Mouse (Mus musculus) embryonic facial prominence, embryonic 14.5 days (tissue): ENCODE results near the gene Tff3. TPM values are rescaled to one million over a fixed set of nuclear protein-coding genes. Genes with fewer than 3 reads are reported as not detected.

Source experiments
- ATAC-seq: fragments of 200-750 bp; cut with Nextera tagmentation; 2 replicates; pipeline ENCODE4 v1.8.0; 2017; ENCODE audit warnings: low read depth, moderate number of reproducible peaks, moderate TSS enrichment
- DNase-seq: peaks from one replicate; pipeline ENCODE4 v3.0.0-alpha.2; 2015; ENCODE audit warnings: low spot score
- H3K27ac ChIP-seq: fragments of 300-500 bp; sonication (generic); replicated peaks from 2 replicates; pipeline ENCODE4 v1.5.1; 2014; ENCODE audit warnings: low read depth, mild to moderate bottlenecking, low read length, moderate library complexity
- H3K27me3 ChIP-seq: fragments of 300-500 bp; sonication (generic); replicated peaks from 2 replicates; pipeline ENCODE4 v1.6.1; 2014; ENCODE audit warnings: low read length; ENCODE audit not compliant: control insufficient read depth, insufficient read depth
- H3K36me3 ChIP-seq: fragments of 300-500 bp; sonication (generic); 2 replicates; pipeline ENCODE4 v1.6.1; 2014; ENCODE audit warnings: low read length, mixed read lengths; ENCODE audit not compliant: control insufficient read depth, insufficient read depth
- H3K4me1 ChIP-seq: fragments of 300-500 bp; sonication (generic); 2 replicates; pipeline ENCODE4 v1.6.1; 2014; ENCODE audit warnings: antibody characterized with exemption, low read length; ENCODE audit not compliant: control insufficient read depth, insufficient read depth
- H3K4me2 ChIP-seq: fragments of 300-500 bp; sonication (generic); 2 replicates; pipeline ENCODE4 v1.6.1; 2014; ENCODE audit warnings: low read depth, mild to moderate bottlenecking, low read length, moderate library complexity, mixed read lengths
- H3K4me3 ChIP-seq: fragments of 300-500 bp; sonication (generic); 2 replicates; pipeline ENCODE4 v1.5.1; 2014; ENCODE audit warnings: low read depth, mild to moderate bottlenecking, low read length
- H3K9ac ChIP-seq: fragments of 300-500 bp; sonication (generic); 2 replicates; pipeline ENCODE4 v1.6.1; 2014; ENCODE audit warnings: low read depth, mild to moderate bottlenecking, low read length, moderate library complexity, mixed read lengths
- H3K9me3 ChIP-seq: fragments of 300-500 bp; sonication (generic); 2 replicates; pipeline ENCODE4 v1.6.1; 2016; ENCODE audit warnings: low read length; ENCODE audit not compliant: control insufficient read depth
- WGBS: fragments of 180-500 bp; shearing (Covaris S2); extraction: QIAGEN DNeasy Blood & Tissue Kit; methylation state at CpG from one replicate; pipeline ENCODE4 v1.1.7; 2014; 5-methylcytosine and 5-hydroxymethylcytosine counted together
- polyA plus RNA-seq: library from polyadenylated mRNA; unstranded; fragments of >200 nt; fragmentation: Nextera tagmentation; extraction: Ambion mirVana; gene quantifications from 2 replicates; pipeline ENCODE4 v1.2.1, GENCODE M21; 2014

The Tff3 gene
- polyA plus RNA-seq, 1 experiment from 2014 or later: not detected

DNA sequence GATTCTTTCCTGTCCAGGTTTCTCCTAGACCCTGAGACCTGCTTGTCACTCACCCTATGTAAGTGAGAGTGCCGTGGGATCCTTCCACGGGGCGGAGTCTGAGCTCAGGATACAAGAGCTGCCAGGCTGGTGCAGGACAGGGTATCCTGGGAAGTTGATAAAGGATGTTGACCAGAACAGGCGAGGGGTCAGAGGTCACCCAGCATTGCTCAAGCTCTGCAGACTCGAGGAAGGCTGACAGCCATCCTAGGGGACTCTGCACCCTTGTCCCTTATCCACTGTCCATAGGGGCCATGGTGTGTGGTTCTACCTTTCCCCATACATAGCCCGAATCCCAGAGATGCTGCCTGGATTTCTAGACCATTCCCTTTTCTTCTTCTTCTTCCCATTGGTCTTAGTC is 13.4 kb downstream of the Tff3 start:
- ATAC-seq (no peak), DNase-seq (no peak)
- H3K27me3 ChIP-seq: no peaks in the 10 kb centered on the region
- no peaks in the 10 kb centered on the region for H3K36me3 ChIP-seq
- H3K9me3 ChIP-seq: no peaks in the 10 kb centered on the region
- no peaks in the 10 kb centered on the region for H3K4me1 ChIP-seq
- WGBS: 57% methylated on average over 6 of the region's 6 CpGs
- H3K4me3 ChIP-seq: no peak overlapping the region
- no peak overlapping the region for H3K9ac ChIP-seq
- no peak overlapping the region for H3K4me2 ChIP-seq
- H3K27ac ChIP-seq: no peak overlapping the region

DNA sequence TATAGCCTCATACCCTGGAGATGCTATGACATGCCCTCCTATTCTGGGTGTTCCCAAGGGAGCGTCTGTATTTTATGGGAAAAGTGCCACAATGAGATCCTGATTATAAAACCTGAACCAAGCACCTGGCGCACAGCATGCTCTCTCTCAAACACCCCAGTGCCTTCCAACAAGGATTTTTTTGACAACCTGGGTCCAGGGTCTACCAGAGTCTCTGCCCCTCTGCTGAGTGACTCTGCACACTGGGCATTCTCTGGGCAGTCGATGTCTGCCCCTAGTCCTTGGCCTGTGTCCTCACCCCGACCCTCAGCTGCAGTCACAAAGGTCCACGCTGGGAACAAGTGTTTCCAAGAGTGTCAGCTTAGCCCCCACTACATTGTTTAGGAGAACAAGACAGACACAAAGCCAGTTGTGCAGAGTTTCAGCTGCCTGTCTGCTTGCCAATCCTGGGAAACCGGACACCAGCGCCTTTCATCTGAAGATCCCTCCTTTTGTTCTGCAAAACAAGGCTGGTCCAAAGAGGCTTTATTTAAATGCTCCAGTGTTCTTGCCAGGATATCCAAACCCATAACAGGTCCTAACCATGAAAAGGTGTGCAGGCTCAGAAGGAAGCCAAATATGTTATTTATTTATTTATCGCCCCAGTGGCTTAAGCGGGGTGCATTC is 16.1 kb downstream of the Tff3 start:
- H3K27ac ChIP-seq: peak overlapping the region; percentile 56; the same call in 1 of the 2 replicates

DNA sequence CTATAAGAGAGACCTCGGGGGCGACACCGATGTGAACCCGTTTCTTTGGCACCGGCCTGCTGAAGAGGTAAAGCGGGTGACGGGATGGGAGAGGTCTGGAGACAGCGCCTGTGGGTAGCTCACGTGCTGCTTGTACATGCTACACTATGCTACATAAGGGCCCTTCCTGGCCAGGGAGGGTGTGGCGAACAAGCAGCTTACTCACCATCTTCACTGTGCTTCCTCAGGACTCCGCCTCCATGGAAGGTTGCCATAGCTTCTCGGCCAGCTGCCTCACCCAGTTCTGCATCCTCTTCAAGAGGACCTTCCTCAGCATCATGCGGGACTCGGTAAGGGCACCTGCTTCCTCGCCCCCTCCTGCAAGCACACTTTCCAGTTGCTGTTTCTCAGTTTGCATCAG is 21.1 kb downstream of the Tff3 start:
- H3K27ac ChIP-seq: no peak overlapping the region
- H3K36me3 ChIP-seq: no peaks in the 10 kb centered on the region
- ATAC-seq (no peak), DNase-seq (no peak)
- no peaks in the 10 kb centered on the region for H3K27me3 ChIP-seq
- no peaks in the 10 kb centered on the region for H3K4me1 ChIP-seq
- no peaks in the 10 kb centered on the region for H3K9me3 ChIP-seq
- no peak overlapping the region for H3K4me2 ChIP-seq
- H3K4me3 ChIP-seq: no peak overlapping the region
- 88% methylated on average over 12 of the region's 15 CpGs for WGBS
- H3K9ac ChIP-seq: no peak overlapping the region

More for the DNA sequence above, 16.1 kb downstream of the Tff3 start:
- no peak overlapping the region for H3K9ac ChIP-seq
- WGBS: 41% methylated on average over 9 of the region's 9 CpGs
- H3K36me3 ChIP-seq: no peaks in the 10 kb centered on the region
- no peaks in the 10 kb centered on the region for H3K4me1 ChIP-seq
- H3K9me3 ChIP-seq: no peaks in the 10 kb centered on the region
- no peak overlapping the region for H3K4me2 ChIP-seq
- no peak overlapping the region for H3K4me3 ChIP-seq
- no peaks in the 10 kb centered on the region for H3K27me3 ChIP-seq
- ATAC-seq (peak; percentile 80), DNase-seq (peak; percentile 88)

DNA sequence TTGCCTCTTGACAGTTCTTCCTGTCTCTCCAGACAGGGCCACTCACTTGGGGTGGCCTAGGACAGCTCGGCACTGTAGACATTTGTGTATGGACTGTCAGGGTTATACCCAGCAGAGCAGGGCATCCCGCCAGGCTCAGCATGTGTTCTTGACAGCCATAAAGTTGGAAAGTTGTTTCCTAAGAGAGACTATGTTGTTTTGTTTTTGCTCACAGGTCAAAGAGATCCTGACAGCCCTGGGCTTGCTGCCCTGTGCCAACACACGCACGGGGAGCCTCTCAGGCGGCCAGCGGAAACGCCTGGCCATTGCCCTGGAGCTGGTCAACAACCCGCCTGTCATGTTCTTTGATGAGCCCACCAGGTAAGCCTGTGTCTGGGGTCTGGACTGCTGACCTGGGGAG is 25.6 kb downstream of the Tff3 start:
- Histone ChIP-seq H3K27me3 (no peaks in the 10 kb centered on the region), H3K4me3 (no peak overlapping the region), H3K4me2 (no peak overlapping the region), H3K27ac (no peak overlapping the region), H3K4me1 (no peaks in the 10 kb centered on the region), H3K9me3 (no peaks in the 10 kb centered on the region), H3K9ac (no peak overlapping the region), H3K36me3 (no peaks in the 10 kb centered on the region)
- WGBS: 84% methylated on average over 8 of the region's 8 CpGs
- ATAC-seq (no peak), DNase-seq (no peak)

DNA sequence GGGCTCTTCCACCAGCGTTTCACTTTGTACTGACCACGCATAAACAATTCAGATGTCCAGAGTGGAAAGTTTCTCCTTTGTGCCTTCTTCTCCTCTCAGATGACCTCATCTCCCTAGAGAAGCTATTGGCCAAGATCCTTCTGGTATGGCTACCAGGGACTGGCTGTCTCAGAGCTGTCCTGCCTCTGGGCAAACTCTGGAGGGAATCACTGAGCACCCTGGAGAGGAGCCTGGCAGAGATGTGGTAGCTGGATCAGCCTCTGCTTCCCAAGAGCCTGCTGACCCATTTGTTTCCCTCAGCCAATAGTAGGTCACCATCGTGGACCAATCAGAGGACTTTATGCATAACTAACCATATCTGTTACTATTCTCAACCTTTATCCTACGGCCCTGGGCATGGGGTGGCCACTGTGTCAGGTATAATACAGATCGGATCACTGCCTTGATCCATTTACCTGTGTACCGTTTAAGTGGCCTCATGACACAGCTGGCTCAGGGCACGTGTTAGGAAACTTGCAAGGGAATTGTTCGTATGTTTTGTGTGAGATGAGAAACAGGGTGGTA is 26.4 kb downstream of the Tff3 start:
- Histone ChIP-seq H3K4me2 (no peak overlapping the region), H3K9ac (no peak overlapping the region), H3K27ac (no peak overlapping the region), H3K9me3 (no peaks in the 10 kb centered on the region), H3K4me1 (no peaks in the 10 kb centered on the region), H3K4me3 (no peak overlapping the region), H3K27me3 (no peaks in the 10 kb centered on the region), H3K36me3 (no peaks in the 10 kb centered on the region)
- WGBS: 90% methylated on average over 8 of the region's 8 CpGs
- no peak for DNase-seq
- ATAC-seq: no peak

DNA sequence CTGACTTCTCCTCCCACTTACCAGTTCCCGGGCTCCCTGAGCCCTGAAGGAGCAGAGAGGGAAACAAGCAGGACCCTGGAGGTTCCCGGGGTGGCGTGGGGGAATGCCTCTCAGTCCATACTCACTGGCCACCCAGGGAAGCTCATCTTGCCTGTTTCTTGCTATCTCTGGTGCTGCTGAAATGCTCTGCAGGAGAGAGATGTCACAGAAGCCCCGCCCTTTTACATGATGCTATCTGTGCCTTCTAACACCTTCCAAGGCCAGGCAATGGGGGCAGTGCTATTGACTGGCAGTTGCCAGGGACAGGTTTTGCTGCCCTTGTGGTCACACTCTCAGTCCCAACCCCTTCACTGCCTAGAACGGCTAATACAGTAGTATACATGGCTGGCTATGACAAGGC is 30.7 kb downstream of the Tff3 start:
- DNase-seq: no peak
- no peak for ATAC-seq

DNA sequence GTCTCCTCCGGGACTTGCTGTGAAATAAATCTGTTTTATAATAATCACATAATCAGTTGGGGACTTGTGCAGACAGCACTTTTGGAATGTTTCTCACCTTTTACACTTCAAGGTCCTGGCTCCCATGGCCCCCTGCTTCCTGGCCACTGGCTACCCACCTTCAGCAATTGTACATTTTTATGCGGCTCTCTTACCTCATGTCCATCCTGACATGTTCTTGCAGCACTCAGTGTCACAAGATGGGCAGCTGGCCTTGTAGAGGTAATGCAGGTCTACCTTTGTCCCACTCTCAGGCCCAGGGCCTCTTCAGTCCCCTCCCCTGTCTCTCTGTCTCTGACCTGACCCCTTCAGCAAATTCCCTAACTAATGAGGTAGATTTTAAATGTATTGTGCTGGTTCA is 32.6 kb downstream of the Tff3 start:
- ATAC-seq (no peak), DNase-seq (no peak)
- WGBS: 97% methylated on average over 2 of the region's 2 CpGs
- Histone ChIP-seq H3K4me3 (no peak overlapping the region), H3K36me3 (no peaks in the 10 kb centered on the region), H3K27me3 (no peaks in the 10 kb centered on the region), H3K27ac (no peak overlapping the region), H3K4me1 (no peaks in the 10 kb centered on the region), H3K9me3 (no peaks in the 10 kb centered on the region), H3K9ac (no peak overlapping the region), H3K4me2 (no peak overlapping the region)

More for the DNA sequence above, 30.7 kb downstream of the Tff3 start:
- no peak overlapping the region for H3K4me2 ChIP-seq
- no peak overlapping the region for H3K27ac ChIP-seq
- no peaks in the 10 kb centered on the region for H3K4me1 ChIP-seq
- no peaks in the 10 kb centered on the region for H3K36me3 ChIP-seq
- H3K4me3 ChIP-seq: no peak overlapping the region
- no peaks in the 10 kb centered on the region for H3K27me3 ChIP-seq
- H3K9me3 ChIP-seq: no peaks in the 10 kb centered on the region
- WGBS: 83% methylated on average over 5 of the region's 5 CpGs
- no peak overlapping the region for H3K9ac ChIP-seq

DNA sequence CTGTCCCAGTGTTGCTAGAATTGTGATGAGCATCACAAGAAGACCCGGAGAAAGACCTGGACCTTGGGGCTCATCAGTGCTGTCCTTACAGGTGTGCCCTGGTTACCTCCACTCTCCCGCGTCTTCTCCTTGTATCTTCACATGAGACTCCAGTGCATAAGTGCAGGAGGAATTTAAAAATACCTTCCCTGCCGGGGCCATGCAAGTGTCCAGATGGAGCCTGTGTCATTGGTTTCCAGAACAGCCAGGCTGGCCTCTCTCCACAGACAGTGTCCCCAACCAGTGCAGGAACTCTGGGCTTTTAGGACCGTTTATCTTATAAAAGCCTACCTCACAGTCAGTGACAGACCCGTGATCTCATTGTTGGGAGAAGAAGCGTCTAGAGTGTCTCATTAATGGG is 33.9 kb downstream of the Tff3 start:
- no peak overlapping the region for H3K9ac ChIP-seq
- DNase-seq: no peak
- no peak overlapping the region for H3K4me2 ChIP-seq
- H3K27ac ChIP-seq: no peak overlapping the region
- WGBS: 85% methylated on average over 7 of the region's 7 CpGs
- H3K4me3 ChIP-seq: no peak overlapping the region
- no peaks in the 10 kb centered on the region for H3K36me3 ChIP-seq
- H3K4me1 ChIP-seq: no peaks in the 10 kb centered on the region
- ATAC-seq: no peak
- H3K9me3 ChIP-seq: no peaks in the 10 kb centered on the region
- H3K27me3 ChIP-seq: no peaks in the 10 kb centered on the region

DNA sequence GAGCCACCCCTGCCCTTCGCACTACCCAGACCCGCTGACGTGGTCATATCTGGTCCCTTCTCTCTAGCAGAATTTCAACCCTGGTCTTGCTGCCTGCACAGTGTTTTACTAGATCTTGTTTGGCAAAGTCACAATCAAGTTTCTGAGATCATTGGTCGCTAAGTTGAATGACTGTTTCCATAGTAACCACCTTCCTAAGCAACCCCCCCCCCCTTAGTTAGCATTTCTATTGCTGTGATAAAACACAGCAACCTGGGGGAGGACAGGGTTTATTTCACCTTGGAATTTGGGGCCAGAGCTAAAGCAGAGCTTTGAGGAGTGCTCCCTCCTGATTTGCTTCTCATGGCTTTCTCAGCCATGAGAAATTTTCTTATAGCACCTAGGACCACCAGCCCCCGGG is 34.7 kb downstream of the Tff3 start:
- no peaks in the 10 kb centered on the region for H3K9me3 ChIP-seq
- no peaks in the 10 kb centered on the region for H3K27me3 ChIP-seq
- no peaks in the 10 kb centered on the region for H3K4me1 ChIP-seq
- WGBS: 60% methylated on average over 5 of the region's 5 CpGs
- H3K27ac ChIP-seq: no peak overlapping the region
- no peak for ATAC-seq
- H3K36me3 ChIP-seq: no peaks in the 10 kb centered on the region
- no peak overlapping the region for H3K9ac ChIP-seq
- DNase-seq: no peak
- no peak overlapping the region for H3K4me3 ChIP-seq
- H3K4me2 ChIP-seq: no peak overlapping the region
